Mouse (Mus musculus) liver, postnatal 0 days (tissue): ENCODE measurements around the gene 4930519G04Rik. TPM values are rescaled to one million over a fixed set of nuclear protein-coding genes. Genes with fewer than 3 reads are reported as not detected.

Experiments
- ATAC-seq: fragments of 200-750 bp; cut with Nextera tagmentation; 2 replicates; pipeline ENCODE4 v1.8.0; 2017; ENCODE audit warnings: mild to moderate bottlenecking, moderate library complexity
- DNase-seq: peaks from one replicate; pipeline ENCODE4 v3.0.0-alpha.2; 2016
- H3K27ac ChIP-seq: fragments of 300-500 bp; sonication (generic); 2 replicates; pipeline ENCODE4 v1.5.1; 2014; ENCODE audit warnings: antibody characterized with exemption, moderate library complexity, mild to moderate bottlenecking, low read depth
- H3K27me3 ChIP-seq: fragments of 300-500 bp; sonication (generic); 2 replicates; pipeline ENCODE4 v1.6.1; 2014; ENCODE audit warnings: low read length, control low read depth, mixed read lengths; ENCODE audit not compliant: insufficient read depth
- H3K36me3 ChIP-seq: fragments of 300-500 bp; sonication (generic); replicated peaks from 2 replicates; pipeline ENCODE4 v1.6.1; 2014; ENCODE audit warnings: mild to moderate bottlenecking, control low read depth, low read length, moderate library complexity, mixed read lengths; ENCODE audit not compliant: insufficient read depth
- H3K4me1 ChIP-seq: fragments of 300-500 bp; sonication (generic); 2 replicates; pipeline ENCODE4 v1.6.1; 2014; ENCODE audit warnings: antibody characterized with exemption, mild to moderate bottlenecking, control low read depth; ENCODE audit not compliant: insufficient read depth
- H3K4me2 ChIP-seq: fragments of 300-500 bp; sonication (generic); 2 replicates; pipeline ENCODE4 v1.6.1; 2014; ENCODE audit warnings: low read depth, mild to moderate bottlenecking, low read length, moderate library complexity, mixed read lengths
- H3K4me3 ChIP-seq: fragments of 300-500 bp; sonication (generic); 2 replicates; pipeline ENCODE4 v1.5.1; 2014; ENCODE audit warnings: low read depth, low read length
- H3K9ac ChIP-seq: fragments of 300-500 bp; sonication (generic); replicated peaks from 2 replicates; pipeline ENCODE4 v1.6.1; 2014; ENCODE audit warnings: mild to moderate bottlenecking, moderate library complexity
- H3K9me3 ChIP-seq: fragments of 300-500 bp; sonication (generic); 2 replicates; pipeline ENCODE4 v1.6.1; 2016; ENCODE audit warnings: mild to moderate bottlenecking, control low read depth, low read length, mixed read lengths
- CTCF ChIP-seq: sonication (generic); IDR thresholded peaks from 2 replicates; pipeline ENCODE4 v1.5.1; 2016; ENCODE audit warnings: antibody characterized with exemption, low read depth
- EP300 ChIP-seq: IDR thresholded peaks from 2 replicates; pipeline ENCODE4 v1.6.1; 2016; ENCODE audit warnings: antibody characterized with exemption, low read depth, mild to moderate bottlenecking
- WGBS: fragments of 180-500 bp; shearing (Covaris S2); extraction: QIAGEN DNeasy Blood & Tissue Kit; methylation state at CpG from one replicate; pipeline ENCODE4 v1.1.7; 2014; ENCODE audit not compliant: insufficient replicate concordance; 5-methylcytosine and 5-hydroxymethylcytosine counted together
- microRNA-seq: library from miRNA; unstranded; fragments of <30 nt; microRNA quantifications from one replicate; pipeline ENCODE4, GENCODE M21; 2016
- polyA plus RNA-seq: library from polyadenylated mRNA; unstranded; fragments of >200 nt; fragmentation: Nextera tagmentation; extraction: Ambion mirVana; gene quantifications from 2 replicates; pipeline ENCODE4 v1.2.1, GENCODE M21; 2015

The 4930519G04Rik gene
- polyA plus RNA-seq, 1 experiment from 2014 or later: not detected

GRCm38 (mm10) chr5:114933206-114933605 is 79.7 kb downstream of the 4930519G04Rik start:
- H3K36me3 ChIP-seq: 0 out of 2 replicates have a peak, but pooled peaks cover 3% of the 10 kb centered on the region
- no peak overlapping the region for H3K4me2 ChIP-seq
- no peaks in the 10 kb centered on the region for H3K9me3 ChIP-seq
- TF ChIP-seq CTCF: no peak
- TF ChIP-seq EP300: no peak
- no peak overlapping the region for H3K27ac ChIP-seq
- H3K27me3 ChIP-seq: no peaks in the 10 kb centered on the region
- DNase-seq (no peak), ATAC-seq (no peak)
- no peak overlapping the region for H3K4me3 ChIP-seq
- no peak overlapping the region for H3K9ac ChIP-seq
- 74% methylated on average over 8 of the region's 8 CpGs for WGBS
- H3K4me1 ChIP-seq: no peaks in the 10 kb centered on the region

Small RNAs within 50 kb of the gene (microRNA-seq; reads per million reads assigned to microRNA genes)
- gene Mir6240: 27.6 reads per million, percentile 30 among the genes with 10 or more reads in this experiment

Other genes with a start within 250 kb of the 4930519G04Rik start
- gene Trpv4, start 195.2 kb upstream of the 4930519G04Rik start, polyA plus RNA-seq: 0.32 and 0.38 TPM in 2 replicates
- gene Gltp, start 162.7 kb upstream of the 4930519G04Rik start, polyA plus RNA-seq: 23.1 and 23.8 TPM in 2 replicates
- 1.9 and 2.4 TPM in 2 replicates for gene Tchp, start 145.9 kb upstream of the 4930519G04Rik start, polyA plus RNA-seq
- gene Ankrd13a, start 79.0 kb upstream of the 4930519G04Rik start, polyA plus RNA-seq: 26.7 TPM in 2 replicates
- 10.5 and 11.1 TPM in 2 replicates for gene Git2, start 78.1 kb upstream of the 4930519G04Rik start, polyA plus RNA-seq
- 31.2 and 32.5 TPM in 2 replicates for gene 1500011B03Rik, start 30.2 kb upstream of the 4930519G04Rik start, polyA plus RNA-seq
- not detected in 2 replicates for gene Gm9936, start 5.0 kb downstream of the 4930519G04Rik start, polyA plus RNA-seq
- gene Oasl2, start 43.3 kb downstream of the 4930519G04Rik start, polyA plus RNA-seq: 7.8 and 10.1 TPM in 2 replicates
- gene Oasl1, start 69.6 kb downstream of the 4930519G04Rik start, polyA plus RNA-seq: 2.2 TPM in 2 replicates
- 10.4 and 15.3 TPM in 2 replicates for gene 2210016L21Rik, start 88.5 kb downstream of the 4930519G04Rik start, polyA plus RNA-seq
- gene Hnf1a, start 117.4 kb downstream of the 4930519G04Rik start, polyA plus RNA-seq: 5.6 and 7.0 TPM in 2 replicates
- 9.2 and 11.5 TPM in 2 replicates for gene Sppl3, start 157.5 kb downstream of the 4930519G04Rik start, polyA plus RNA-seq
- 6.0 and 6.6 TPM in 2 replicates for gene Gm10401, start 244.6 kb downstream of the 4930519G04Rik start, polyA plus RNA-seq